Mouse (Mus musculus): Measurements from ENCODE around the gene Ano6. TPM values are rescaled to one million over a fixed set of nuclear protein-coding genes. Genes with fewer than 3 reads are reported as not detected.

Ano6 gene
- polyA plus RNA-seq, 1 experiment from 2014 or later: 54.0 TPM

DNA sequence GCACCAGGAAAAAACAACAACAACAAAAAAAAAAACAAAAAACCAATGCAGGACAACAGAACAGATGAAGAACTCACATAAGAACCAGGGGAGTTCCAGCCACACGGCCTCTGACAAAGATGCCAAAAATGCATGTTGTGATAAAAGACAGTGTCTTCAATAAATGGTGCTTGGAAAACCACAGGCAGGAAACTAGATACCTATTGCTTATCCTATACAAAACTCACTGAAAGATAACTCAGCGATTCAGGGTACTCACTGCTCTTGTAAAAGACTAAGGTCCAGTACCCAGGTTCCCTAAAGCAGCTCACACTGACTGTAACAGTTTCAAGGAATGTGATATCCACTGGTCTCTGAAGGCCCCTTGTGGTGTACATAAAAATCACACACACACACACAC, 20.3 kb upstream of the Ano6 start:
- no peak overlapping the region for H3K4me3 ChIP-seq (replicated peaks)
- no peak for ATAC-seq (replicated peaks; ENCODE audit: low FRiP score)
- H3K27me3 ChIP-seq: no peaks in the 10 kb centered on the region
- H3K4me2 ChIP-seq: no peak overlapping the region
- H3K36me3 ChIP-seq: no peaks in the 10 kb centered on the region
- no peak overlapping the region for H3K27ac ChIP-seq
- no peak overlapping the region for H3K9ac ChIP-seq
- H3K9me3 ChIP-seq (replicated peaks): no peaks in the 10 kb centered on the region
- WGBS: 91% methylated on average over 2 of the region's 2 CpGs
- 0 out of 2 replicates have a peak, but pooled peaks cover 2% of the 10 kb centered on the region for H3K4me1 ChIP-seq

DNA sequence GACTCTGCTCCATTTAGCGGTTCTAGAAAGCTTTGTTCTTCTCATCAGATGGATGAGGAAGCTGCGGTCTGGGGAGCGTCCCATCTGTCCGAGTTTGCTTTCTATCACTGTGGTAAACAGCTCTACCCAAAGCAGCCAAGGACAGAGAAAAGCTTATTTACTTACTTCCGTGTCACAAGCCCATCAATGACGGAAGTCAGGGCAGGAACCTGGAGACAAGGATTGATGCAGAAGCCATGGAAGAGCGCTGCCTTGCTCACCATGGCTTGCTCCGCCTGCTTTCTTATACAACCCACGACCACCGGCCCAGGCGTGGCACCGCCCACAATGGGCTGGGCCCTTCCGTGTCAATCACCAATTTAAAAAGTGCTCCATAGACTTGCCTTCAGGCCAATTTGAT, 18.3 kb upstream of the Ano6 start:
- no peak for ATAC-seq (replicated peaks; ENCODE audit: low FRiP score)
- 0 out of 2 replicates have a peak, but pooled peaks cover 2% of the 10 kb centered on the region for H3K4me1 ChIP-seq

DNA sequence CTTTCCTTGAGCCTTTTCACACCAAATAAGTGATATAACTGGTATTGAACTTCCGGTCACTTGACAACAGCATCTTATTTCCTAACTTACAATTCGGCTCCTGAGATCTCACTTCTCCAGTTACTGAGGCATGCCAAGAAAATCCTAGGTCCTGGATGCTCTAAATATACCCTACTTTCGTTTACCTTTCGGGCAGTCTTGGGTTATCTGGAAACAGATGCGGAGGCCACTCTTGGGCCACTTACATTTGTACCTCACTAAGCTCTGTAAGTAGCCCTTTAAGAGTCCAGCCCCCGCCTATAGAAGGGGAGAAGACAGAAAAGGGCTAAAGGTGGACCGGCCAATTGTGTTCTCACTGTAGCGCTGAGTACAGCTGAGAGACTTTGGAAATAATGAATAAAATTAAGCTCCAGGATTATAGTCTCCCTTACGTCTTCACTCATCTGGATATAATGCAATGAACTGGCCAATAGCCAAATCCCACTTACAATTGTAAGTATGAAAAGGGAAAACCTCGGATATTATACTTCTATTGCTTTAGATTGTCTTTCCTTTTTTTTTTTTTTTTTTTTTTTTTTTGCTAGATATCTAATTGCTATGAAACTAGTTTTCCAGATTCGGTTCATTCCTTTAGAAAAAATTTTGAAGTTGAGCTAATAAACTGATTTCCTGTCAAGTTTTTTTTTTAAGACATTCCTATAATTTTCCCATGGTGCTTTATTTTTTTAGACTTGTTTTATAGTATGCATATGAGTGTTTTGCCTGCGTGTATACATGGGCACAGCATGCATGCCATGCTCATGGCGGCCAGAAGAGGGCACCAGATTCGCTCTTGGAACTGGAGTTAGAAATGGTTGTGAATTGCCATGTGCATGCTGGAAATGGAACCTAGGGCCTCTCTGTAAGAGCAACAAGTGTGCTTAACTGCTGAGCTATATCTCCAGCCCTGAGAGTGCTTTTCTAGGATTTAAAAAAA, 17.5 kb upstream of the Ano6 start:
- Histone ChIP-seq H3K4me2 (no peak overlapping the region), H3K27me3 (no peaks in the 10 kb centered on the region), H3K27ac (no peak overlapping the region), H3K4me1 (0 out of 2 replicates have a peak, but pooled peaks cover 2% of the 10 kb centered on the region), H3K4me3 (replicated peaks) (no peak overlapping the region), H3K9me3 (replicated peaks) (no peaks in the 10 kb centered on the region), H3K9ac (no peak overlapping the region), H3K36me3 (no peaks in the 10 kb centered on the region)
- 71% methylated on average over 14 of the region's 14 CpGs for WGBS
- ATAC-seq (replicated peaks; ENCODE audit: low FRiP score): no peak

More for the DNA sequence above, 18.3 kb upstream of the Ano6 start:
- H3K36me3 ChIP-seq: no peaks in the 10 kb centered on the region
- no peaks in the 10 kb centered on the region for H3K9me3 ChIP-seq (replicated peaks)
- no peak overlapping the region for H3K4me2 ChIP-seq
- H3K4me3 ChIP-seq (replicated peaks): no peak overlapping the region
- no peak overlapping the region for H3K27ac ChIP-seq
- 68% methylated on average over 13 of the region's 13 CpGs for WGBS
- no peaks in the 10 kb centered on the region for H3K27me3 ChIP-seq
- H3K9ac ChIP-seq: no peak overlapping the region

DNA sequence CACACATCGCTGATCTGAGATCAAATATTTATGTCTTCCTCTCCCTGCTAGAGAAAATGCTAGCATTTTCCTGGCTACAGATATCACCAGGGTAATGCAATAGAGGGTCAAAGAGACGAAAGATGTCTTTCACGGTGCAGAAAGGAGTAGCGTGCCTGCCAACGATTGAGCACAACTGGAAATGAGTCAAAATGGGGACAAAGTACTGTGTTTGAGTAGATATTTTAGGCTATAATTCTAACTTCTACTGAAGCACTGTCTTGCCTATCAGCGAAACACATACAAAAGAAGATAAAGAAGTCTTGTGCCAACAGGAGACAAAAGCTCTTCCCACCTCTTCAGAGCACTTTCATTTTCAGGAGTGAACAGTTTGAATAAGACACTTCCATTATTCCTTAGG, 16.4 kb upstream of the Ano6 start:
- no peaks in the 10 kb centered on the region for H3K9me3 ChIP-seq (replicated peaks)
- 0 out of 2 replicates have a peak, but pooled peaks cover 2% of the 10 kb centered on the region for H3K4me1 ChIP-seq
- H3K4me3 ChIP-seq (replicated peaks): no peak overlapping the region
- H3K36me3 ChIP-seq: no peaks in the 10 kb centered on the region
- no peak overlapping the region for H3K9ac ChIP-seq
- H3K27me3 ChIP-seq: no peaks in the 10 kb centered on the region
- H3K4me2 ChIP-seq: no peak overlapping the region
- no peak for ATAC-seq (replicated peaks; ENCODE audit: low FRiP score)
- 72% methylated on average over 6 of the region's 6 CpGs for WGBS
- H3K27ac ChIP-seq: no peak overlapping the region

DNA sequence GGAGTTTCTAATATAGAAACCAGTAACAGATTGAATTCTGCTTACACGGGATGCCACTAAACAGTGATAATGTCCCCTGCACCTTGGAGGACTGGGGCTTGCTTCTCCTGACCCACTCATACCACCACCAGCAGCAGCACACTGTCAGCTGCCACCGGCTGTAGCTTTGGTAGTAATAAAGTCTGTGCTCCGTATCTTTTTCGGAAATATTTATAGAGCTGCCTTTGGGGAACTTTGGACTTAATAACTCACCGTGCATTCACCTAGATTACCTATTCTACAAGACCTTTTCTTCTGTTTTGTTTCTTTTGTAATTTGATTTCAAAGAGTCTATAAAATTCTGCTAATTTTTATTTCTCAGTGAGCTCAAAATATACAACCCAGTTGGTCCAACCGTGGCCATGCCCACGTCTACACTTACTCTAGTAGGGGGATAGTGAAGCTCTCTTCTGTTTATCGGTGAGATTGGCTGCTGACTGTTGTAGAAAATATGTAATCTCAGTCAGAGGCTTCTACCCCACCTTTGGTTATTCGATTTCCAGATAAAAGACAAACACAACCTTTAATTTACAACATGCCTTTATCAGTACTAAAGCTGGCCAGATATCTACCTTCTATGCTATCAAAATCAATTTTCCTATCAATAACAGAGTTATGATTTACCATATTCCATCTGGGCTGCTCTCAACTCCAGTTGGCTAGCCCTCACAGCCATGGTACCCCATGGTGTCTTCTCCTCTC, 15.8 kb upstream of the Ano6 start:
- H3K27ac ChIP-seq: no peak overlapping the region
- ATAC-seq (replicated peaks; ENCODE audit: low FRiP score): no peak
- H3K27me3 ChIP-seq: no peaks in the 10 kb centered on the region
- 76% methylated on average over 9 of the region's 9 CpGs for WGBS
- H3K4me1 ChIP-seq: 0 out of 2 replicates have a peak, but pooled peaks cover 2% of the 10 kb centered on the region
- H3K4me3 ChIP-seq (replicated peaks): no peak overlapping the region
- no peaks in the 10 kb centered on the region for H3K9me3 ChIP-seq (replicated peaks)
- H3K4me2 ChIP-seq: no peak overlapping the region
- H3K36me3 ChIP-seq: no peaks in the 10 kb centered on the region
- H3K9ac ChIP-seq: no peak overlapping the region

DNA sequence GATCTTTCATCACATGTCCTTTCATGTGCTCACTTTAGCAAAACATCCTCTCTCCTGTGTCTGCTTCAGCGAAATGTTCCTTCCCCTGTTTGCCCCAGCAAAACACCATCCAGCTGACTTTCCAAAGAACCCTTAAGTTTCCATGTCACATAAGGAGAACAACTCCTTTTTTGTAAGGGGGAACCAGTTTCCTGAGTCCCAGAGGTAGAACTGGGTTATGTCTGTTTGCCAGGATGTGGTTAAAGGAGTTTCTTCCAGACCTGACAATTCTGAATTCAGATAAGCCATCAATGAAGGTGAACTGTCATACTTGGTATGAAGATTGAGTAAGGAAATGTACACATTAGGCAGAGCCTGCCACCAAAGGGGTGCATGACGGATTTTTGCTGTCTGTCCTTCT, 12.9 kb upstream of the Ano6 start:
- Histone ChIP-seq H3K9ac (no peak overlapping the region), H3K4me1 (0 out of 2 replicates have a peak, but pooled peaks cover 2% of the 10 kb centered on the region), H3K4me2 (no peak overlapping the region), H3K9me3 (replicated peaks) (no peaks in the 10 kb centered on the region), H3K27me3 (no peaks in the 10 kb centered on the region), H3K36me3 (no peaks in the 10 kb centered on the region), H3K27ac (no peak overlapping the region), H3K4me3 (replicated peaks) (no peak overlapping the region)
- WGBS: 88% methylated on average over 2 of the region's 2 CpGs
- ATAC-seq (replicated peaks; ENCODE audit: low FRiP score): no peak

DNA sequence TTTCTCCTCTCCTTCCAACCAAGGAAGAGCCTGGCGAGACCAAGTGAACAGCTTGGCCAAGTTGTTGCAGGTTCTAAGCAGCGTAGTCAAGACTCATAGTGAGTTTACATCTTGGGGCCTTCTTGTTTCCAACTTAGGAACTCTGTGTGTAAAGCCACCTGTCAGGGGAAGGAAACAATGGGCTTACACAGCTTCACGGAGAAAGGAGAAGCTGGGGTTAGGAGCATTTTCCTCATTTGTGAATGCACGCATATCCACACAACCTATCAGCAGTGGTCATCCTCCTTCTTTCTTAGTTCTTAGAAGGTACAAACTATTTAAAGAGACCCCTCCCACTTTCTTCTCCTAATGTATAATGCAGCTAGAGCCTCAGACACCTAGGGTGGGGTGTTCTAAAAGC, 11.9 kb upstream of the Ano6 start:
- WGBS: 90% methylated on average over 4 of the region's 4 CpGs

DNA sequence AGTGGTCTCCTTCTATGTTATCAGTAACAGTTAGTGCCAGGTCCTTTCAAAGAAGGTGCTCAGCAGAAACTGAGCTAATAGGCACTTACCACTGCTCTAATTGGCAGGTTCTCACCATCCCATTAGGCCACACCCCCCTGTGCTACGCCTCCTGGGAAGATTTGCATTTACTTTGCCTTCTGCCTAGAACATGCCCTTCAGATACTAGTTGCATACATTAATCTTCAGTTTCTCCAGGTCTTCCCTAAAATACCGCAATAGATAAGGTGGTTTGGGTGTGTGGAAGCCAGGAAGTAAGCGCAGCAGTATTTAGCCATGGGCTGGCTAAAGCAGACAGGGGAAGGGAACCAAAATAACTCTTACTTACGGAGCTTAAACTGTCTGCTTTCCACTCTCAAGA, 4.0 kb upstream of the Ano6 start:
- Histone ChIP-seq H3K27ac (no peak overlapping the region), H3K4me2 (no peak overlapping the region), H3K27me3 (no peaks in the 10 kb centered on the region), H3K36me3 (no peaks in the 10 kb centered on the region), H3K4me1 (peaks cover 9% of the 10 kb centered on the region), H3K4me3 (replicated peaks) (no peak overlapping the region), H3K9ac (no peak overlapping the region), H3K9me3 (replicated peaks) (no peaks in the 10 kb centered on the region)
- no peak for ATAC-seq (replicated peaks; ENCODE audit: low FRiP score)
- 94% methylated on average over 4 of the region's 4 CpGs for WGBS

More for the DNA sequence above, 11.9 kb upstream of the Ano6 start:
- ATAC-seq (replicated peaks; ENCODE audit: low FRiP score): no peak
- H3K4me3 ChIP-seq (replicated peaks): no peak overlapping the region
- no peaks in the 10 kb centered on the region for H3K9me3 ChIP-seq (replicated peaks)
- H3K27ac ChIP-seq: no peak overlapping the region
- no peak overlapping the region for H3K9ac ChIP-seq
- 0 out of 2 replicates have a peak, but pooled peaks cover 2% of the 10 kb centered on the region for H3K4me1 ChIP-seq
- H3K4me2 ChIP-seq: no peak overlapping the region
- no peaks in the 10 kb centered on the region for H3K27me3 ChIP-seq
- no peaks in the 10 kb centered on the region for H3K36me3 ChIP-seq

DNA sequence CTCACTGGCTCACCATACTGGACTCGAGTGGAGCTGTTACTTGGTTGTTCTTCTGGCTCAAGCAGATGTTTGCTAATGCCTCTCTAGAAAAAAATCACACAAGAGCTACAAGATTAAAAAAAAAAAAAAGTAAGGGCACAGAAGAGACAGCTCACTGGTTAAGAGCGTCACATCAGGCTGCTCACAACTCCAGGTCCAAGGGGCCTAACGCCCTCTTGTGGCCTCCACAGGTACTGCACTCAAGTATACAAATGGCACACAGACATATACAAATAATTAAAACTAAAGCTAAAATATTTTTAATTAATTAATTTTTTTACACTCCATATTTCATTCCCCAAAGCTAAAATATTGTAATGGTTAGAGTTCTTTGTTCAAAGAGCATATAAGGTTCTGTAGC, 3.1 kb upstream of the Ano6 start:
- Histone ChIP-seq H3K9ac (no peak overlapping the region), H3K4me1 (peaks cover 18% of the 10 kb centered on the region), H3K27me3 (no peaks in the 10 kb centered on the region), H3K27ac (no peak overlapping the region), H3K4me2 (no peak overlapping the region), H3K9me3 (replicated peaks) (no peaks in the 10 kb centered on the region), H3K36me3 (no peaks in the 10 kb centered on the region), H3K4me3 (replicated peaks) (no peak overlapping the region)
- no peak for ATAC-seq (replicated peaks; ENCODE audit: low FRiP score)
- WGBS: 63% methylated on average over 3 of the region's 3 CpGs

DNA sequence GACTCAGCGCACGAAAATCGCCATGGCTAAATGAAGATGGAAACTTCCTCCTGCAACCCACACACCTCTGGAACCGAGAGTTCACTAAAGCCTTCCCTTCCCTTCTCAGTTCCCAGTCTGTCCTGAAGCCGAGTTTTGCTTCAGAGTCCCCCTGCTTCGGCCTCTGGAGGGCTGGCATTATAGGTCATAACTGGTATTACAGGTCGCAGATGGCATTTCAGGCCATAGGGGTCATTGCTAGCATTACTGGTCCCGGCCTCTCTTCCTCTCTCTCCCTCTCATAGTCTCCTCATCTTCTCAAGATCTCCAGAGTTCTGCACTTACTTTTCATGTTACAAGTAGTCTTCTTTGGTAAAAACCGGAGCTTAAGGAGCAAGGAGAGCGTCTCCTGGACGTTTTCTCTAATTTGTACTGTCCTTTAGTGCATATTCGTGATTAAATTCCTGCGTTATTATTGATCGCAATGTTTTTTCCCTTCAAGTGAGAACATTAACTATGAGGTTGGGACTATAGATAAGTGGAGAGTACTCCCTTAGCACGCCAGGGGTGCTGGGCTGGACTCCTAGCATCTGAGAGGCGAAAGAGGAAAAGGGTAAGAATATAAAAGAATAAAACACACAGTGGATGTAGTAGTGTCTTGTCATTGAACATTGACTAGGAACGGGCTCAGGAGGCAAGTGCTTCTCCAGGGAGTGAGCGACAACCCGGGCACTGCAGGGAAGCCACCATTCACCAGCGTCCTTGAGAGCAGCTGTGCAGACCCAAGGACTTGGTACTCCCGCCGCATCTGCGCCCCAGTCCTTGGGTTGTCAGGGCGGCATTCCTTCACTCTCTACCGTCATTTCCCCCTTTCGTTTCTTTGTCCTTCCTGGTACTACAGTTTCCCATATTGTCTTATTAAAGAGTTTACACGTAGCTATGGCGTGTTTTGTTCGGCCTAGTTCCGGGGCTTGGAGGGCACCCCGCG, 798 bp upstream of the Ano6 start:
- Histone ChIP-seq H3K4me2 (peak overlapping the region; percentile 70), H3K27me3 (no peaks in the 10 kb centered on the region), H3K36me3 (no peaks in the 10 kb centered on the region), H3K9ac (peak overlapping the region; percentile 91), H3K27ac (peak overlapping the region; percentile 84), H3K4me3 (replicated peaks) (peak overlapping the region; percentile 89), H3K4me1 (peaks cover 41% of the 10 kb centered on the region), H3K9me3 (replicated peaks) (no peaks in the 10 kb centered on the region)
- WGBS: 14% methylated on average over 32 of the region's 32 CpGs
- peak; percentile 44 for ATAC-seq (replicated peaks; ENCODE audit: low FRiP score)

DNA sequence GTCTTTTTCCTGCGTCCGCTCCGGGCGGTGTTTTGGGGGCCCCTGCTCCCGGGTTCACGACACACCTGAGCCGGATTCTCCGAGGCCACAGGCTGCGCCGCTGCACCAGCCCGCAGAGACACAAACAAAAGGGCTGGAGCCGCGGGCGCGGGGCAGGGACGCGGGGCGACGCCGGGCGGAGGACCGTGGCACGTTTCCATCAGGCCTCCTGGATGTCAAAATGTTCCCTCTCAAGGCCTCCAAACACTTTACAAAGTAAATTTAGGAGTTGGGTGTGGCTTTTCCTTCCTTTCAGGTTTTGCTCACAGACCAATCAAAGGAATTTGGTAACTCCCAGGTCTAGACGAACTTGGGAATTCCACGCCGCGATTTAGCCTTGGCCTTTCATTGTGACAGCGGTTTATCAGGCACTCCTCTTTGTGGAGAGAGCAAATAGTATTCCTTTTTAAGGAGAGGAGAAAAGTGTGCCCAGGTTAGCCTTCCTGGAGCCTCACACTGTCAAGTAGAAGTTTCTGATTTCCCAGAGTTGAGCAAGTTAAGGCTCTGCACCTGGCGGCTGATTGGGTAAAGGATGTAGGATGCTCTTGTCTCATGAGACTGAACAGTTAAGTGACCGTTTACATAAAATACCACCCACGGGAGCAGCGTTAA, 623 bp downstream of the Ano6 start:
- H3K36me3 ChIP-seq: no peaks in the 10 kb centered on the region
- peak overlapping the region; percentile 70 for H3K4me2 ChIP-seq
- H3K27ac ChIP-seq: peak overlapping the region; percentile 84
- peak overlapping the region; percentile 91 for H3K9ac ChIP-seq
- no peaks in the 10 kb centered on the region for H3K27me3 ChIP-seq
- H3K4me3 ChIP-seq (replicated peaks): peak overlapping the region; percentile 89
- 1% methylated on average over 32 of the region's 32 CpGs for WGBS
- H3K9me3 ChIP-seq (replicated peaks): no peaks in the 10 kb centered on the region
- peaks cover 54% of the 10 kb centered on the region for H3K4me1 ChIP-seq
- ATAC-seq (replicated peaks; ENCODE audit: low FRiP score): peak; percentile 42

All from kidney, embryonic 15.5 days (tissue).